Mouse (Mus musculus): ENCODE measurements at regions not wholly inside any gene's neighbourhood (a gene's known extent, or its start where the extent isn't known, plus 50 kb on each side); places are given as distances from the start of the nearest gene placed in this dataset.

- Histone ChIP-seq H3K4me2 (ENCODE audit: low read depth, low read length) (no peak overlapping the region), H3K36me3 (ENCODE audit: control insufficient read depth, insufficient read depth, low read length) (no peaks in the 10 kb centered on the region), H3K4me1 (ENCODE audit: control insufficient read depth, insufficient read depth, low read length) (peaks cover 12% of the 10 kb centered on the region), H3K9me3 (ENCODE audit: control insufficient read depth, low read length) (peaks cover 14% of the 10 kb centered on the region; the same call in 1 of the 2 replicates), H3K4me3 (ENCODE audit: low read depth, low read length) (no peak overlapping the region), H3K27me3 (replicated peaks; ENCODE audit: control insufficient read depth, insufficient read depth, low read length) (no peaks in the 10 kb centered on the region; the same call in 1 of the 2 replicates), H3K27ac (replicated peaks; ENCODE audit: low read depth, low read length) (no peak overlapping the region), H3K9ac (ENCODE audit: low read depth, low read length) (no peak overlapping the region)
- 52% methylated on average over 4 of the region's 4 CpGs for WGBS
- ATAC-seq (ENCODE audit: low read depth) = no peak
- DNase-seq (ENCODE audit: low spot score) = no peak
Measured at GRCm38 (mm10) chr17:14551610-14552009, 142.4 kb downstream of the Thbs2 start.

GRCm38 (mm10) chr17:14545822-14546473 is 148.1 kb downstream of the Thbs2 start:
- H3K4me3 ChIP-seq (ENCODE audit: low read depth, low read length) = no peak overlapping the region
- no peak overlapping the region for H3K27ac ChIP-seq (replicated peaks; ENCODE audit: low read depth, low read length)
- peaks cover 14% of the 10 kb centered on the region; the same call in 1 of the 2 replicates for H3K9me3 ChIP-seq (ENCODE audit: control insufficient read depth, low read length)
- no peaks in the 10 kb centered on the region for H3K36me3 ChIP-seq (ENCODE audit: control insufficient read depth, insufficient read depth, low read length)
- WGBS = 25% methylated on average over 16 of the region's 16 CpGs
- peak; percentile 57; the same call in 1 of the 2 replicates for ATAC-seq (ENCODE audit: low read depth)
- H3K4me1 ChIP-seq (ENCODE audit: control insufficient read depth, insufficient read depth, low read length) = no peaks in the 10 kb centered on the region
- no peaks in the 10 kb centered on the region for H3K27me3 ChIP-seq (replicated peaks; ENCODE audit: control insufficient read depth, insufficient read depth, low read length)
- no peak overlapping the region for H3K9ac ChIP-seq (ENCODE audit: low read depth, low read length)
- peak overlapping the region; percentile 2; the same call in 1 of the 2 replicates for H3K4me2 ChIP-seq (ENCODE audit: low read depth, low read length)
- DNase-seq (ENCODE audit: low spot score) = peak; percentile 83

DNA sequence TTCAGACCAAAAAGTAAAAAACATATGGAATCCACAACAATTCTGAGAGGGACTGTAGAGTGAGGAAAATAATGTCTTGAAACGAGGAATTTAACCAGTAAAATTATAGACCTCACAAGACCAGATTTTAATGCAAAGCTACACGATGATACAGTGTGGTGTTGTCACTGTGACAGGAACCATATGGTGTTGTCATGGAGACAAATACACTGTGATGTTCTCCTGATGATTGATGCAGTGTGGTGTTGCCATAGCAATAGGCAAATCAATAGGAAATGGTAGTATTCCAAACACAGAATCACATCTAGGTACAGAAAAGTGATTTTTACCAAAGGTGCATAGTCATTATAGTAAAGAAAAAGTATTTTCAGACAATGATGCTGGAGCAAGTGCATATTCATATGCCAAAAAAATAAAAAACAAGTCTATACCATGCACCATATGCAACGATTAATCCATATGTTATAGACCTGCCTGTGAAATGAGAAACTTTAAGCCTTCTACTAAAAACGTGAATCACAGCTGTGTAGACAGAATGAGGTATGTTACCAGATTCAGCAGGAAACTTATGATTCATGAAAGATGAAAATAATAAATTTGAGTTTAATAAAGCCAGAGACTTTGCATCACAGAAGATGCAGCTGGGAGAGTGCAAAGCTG is 149.6 kb downstream of the Thbs2 start:
- H3K4me2 ChIP-seq (ENCODE audit: low read depth, low read length) = no peak overlapping the region
- H3K27ac ChIP-seq (replicated peaks; ENCODE audit: low read depth, low read length) = no peak overlapping the region
- no peak for ATAC-seq (ENCODE audit: low read depth)
- no peak for DNase-seq (ENCODE audit: low spot score)
- no peaks in the 10 kb centered on the region for H3K27me3 ChIP-seq (replicated peaks; ENCODE audit: control insufficient read depth, insufficient read depth, low read length)
- no peaks in the 10 kb centered on the region for H3K36me3 ChIP-seq (ENCODE audit: control insufficient read depth, insufficient read depth, low read length)
- WGBS = 49% methylated on average over 4 of the region's 4 CpGs
- H3K4me1 ChIP-seq (ENCODE audit: control insufficient read depth, insufficient read depth, low read length) = no peaks in the 10 kb centered on the region
- H3K9me3 ChIP-seq (ENCODE audit: control insufficient read depth, low read length) = peaks cover 14% of the 10 kb centered on the region; the same call in 1 of the 2 replicates
- H3K4me3 ChIP-seq (ENCODE audit: low read depth, low read length) = no peak overlapping the region
- H3K9ac ChIP-seq (ENCODE audit: low read depth, low read length) = no peak overlapping the region

DNA sequence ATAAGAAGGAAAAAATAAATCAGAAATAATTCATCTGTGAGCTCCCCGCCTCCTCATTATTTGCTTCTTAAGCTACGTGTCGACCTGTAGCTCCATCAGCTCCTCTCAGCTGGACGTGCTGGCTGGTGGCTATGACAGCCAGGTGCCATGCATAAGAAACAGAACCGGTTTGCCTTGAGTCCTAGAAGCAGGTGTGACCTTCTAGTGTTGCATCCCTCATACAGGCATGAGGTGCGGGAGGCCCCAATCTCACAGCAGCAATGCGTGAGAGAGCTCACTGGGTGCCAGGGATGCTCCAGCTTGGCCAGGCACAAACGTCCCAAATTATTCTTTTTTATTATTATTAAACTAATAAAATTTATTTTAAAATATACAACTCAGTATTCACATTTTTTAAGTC is 153.0 kb downstream of the Thbs2 start:
- ATAC-seq (ENCODE audit: low read depth) = no peak
- Histone ChIP-seq H3K9ac (ENCODE audit: low read depth, low read length) (no peak overlapping the region), H3K27ac (replicated peaks; ENCODE audit: low read depth, low read length) (no peak overlapping the region), H3K4me1 (ENCODE audit: control insufficient read depth, insufficient read depth, low read length) (no peaks in the 10 kb centered on the region), H3K27me3 (replicated peaks; ENCODE audit: control insufficient read depth, insufficient read depth, low read length) (no peaks in the 10 kb centered on the region), H3K4me2 (ENCODE audit: low read depth, low read length) (no peak overlapping the region), H3K4me3 (ENCODE audit: low read depth, low read length) (no peak overlapping the region), H3K9me3 (ENCODE audit: control insufficient read depth, low read length) (no peaks in the 10 kb centered on the region), H3K36me3 (ENCODE audit: control insufficient read depth, insufficient read depth, low read length) (no peaks in the 10 kb centered on the region)
- DNase-seq (ENCODE audit: low spot score) = no peak
- 79% methylated on average over 8 of the region's 8 CpGs for WGBS

- no peak overlapping the region for H3K27ac ChIP-seq (replicated peaks; ENCODE audit: low read depth, low read length)
- no peak overlapping the region for H3K9ac ChIP-seq (ENCODE audit: low read depth, low read length)
- no peak for DNase-seq (ENCODE audit: low spot score)
- no peaks in the 10 kb centered on the region for H3K36me3 ChIP-seq (ENCODE audit: control insufficient read depth, insufficient read depth, low read length)
- no peak overlapping the region for H3K4me2 ChIP-seq (ENCODE audit: low read depth, low read length)
- 52% methylated on average over 5 of the region's 5 CpGs for WGBS
- H3K4me1 ChIP-seq (ENCODE audit: control insufficient read depth, insufficient read depth, low read length) = no peaks in the 10 kb centered on the region
- ATAC-seq (ENCODE audit: low read depth) = no peak
- no peaks in the 10 kb centered on the region for H3K9me3 ChIP-seq (ENCODE audit: control insufficient read depth, low read length)
- no peak overlapping the region for H3K4me3 ChIP-seq (ENCODE audit: low read depth, low read length)
- H3K27me3 ChIP-seq (replicated peaks; ENCODE audit: control insufficient read depth, insufficient read depth, low read length) = no peaks in the 10 kb centered on the region
Measured at GRCm38 (mm10) chr17:14540269-14540975, 153.6 kb downstream of the Thbs2 start.

DNA sequence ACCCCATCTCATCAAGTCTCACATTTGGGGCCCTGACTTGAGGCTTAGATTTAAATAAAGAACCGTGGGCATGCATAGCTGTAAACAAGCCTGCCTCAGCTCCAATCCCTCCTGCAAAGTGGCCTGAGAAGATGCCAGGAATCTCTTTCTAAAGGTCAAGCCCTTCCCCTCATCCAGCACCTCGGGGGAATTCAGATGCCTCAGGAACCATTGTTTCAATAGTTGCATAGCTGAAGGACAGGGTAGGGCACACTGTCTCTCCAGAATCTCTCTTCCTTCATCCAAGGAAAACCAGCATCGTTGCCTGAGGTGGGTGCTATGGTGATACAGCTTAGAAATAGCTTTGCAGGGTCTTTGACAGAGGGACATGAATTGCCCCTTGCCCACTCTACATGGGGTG is 154.4 kb downstream of the Thbs2 start:
- H3K27me3 ChIP-seq (replicated peaks; ENCODE audit: control insufficient read depth, insufficient read depth, low read length) = no peaks in the 10 kb centered on the region
- no peaks in the 10 kb centered on the region for H3K36me3 ChIP-seq (ENCODE audit: control insufficient read depth, insufficient read depth, low read length)
- H3K4me2 ChIP-seq (ENCODE audit: low read depth, low read length) = no peak overlapping the region
- ATAC-seq (ENCODE audit: low read depth) (no peak), DNase-seq (ENCODE audit: low spot score) (no peak)
- H3K4me3 ChIP-seq (ENCODE audit: low read depth, low read length) = no peak overlapping the region
- no peak overlapping the region for H3K27ac ChIP-seq (replicated peaks; ENCODE audit: low read depth, low read length)
- no peaks in the 10 kb centered on the region for H3K4me1 ChIP-seq (ENCODE audit: control insufficient read depth, insufficient read depth, low read length)
- H3K9ac ChIP-seq (ENCODE audit: low read depth, low read length) = no peak overlapping the region
- H3K9me3 ChIP-seq (ENCODE audit: control insufficient read depth, low read length) = no peaks in the 10 kb centered on the region
- 53% methylated on average over 3 of the region's 3 CpGs for WGBS

- no peak for DNase-seq (ENCODE audit: low spot score)
- Histone ChIP-seq H3K27me3 (replicated peaks; ENCODE audit: control insufficient read depth, insufficient read depth, low read length) (no peaks in the 10 kb centered on the region), H3K27ac (replicated peaks; ENCODE audit: low read depth, low read length) (no peak overlapping the region), H3K36me3 (ENCODE audit: control insufficient read depth, insufficient read depth, low read length) (no peaks in the 10 kb centered on the region), H3K9me3 (ENCODE audit: control insufficient read depth, low read length) (no peaks in the 10 kb centered on the region), H3K4me2 (ENCODE audit: low read depth, low read length) (no peak overlapping the region), H3K4me3 (ENCODE audit: low read depth, low read length) (no peak overlapping the region), H3K9ac (ENCODE audit: low read depth, low read length) (no peak overlapping the region), H3K4me1 (ENCODE audit: control insufficient read depth, insufficient read depth, low read length) (no peaks in the 10 kb centered on the region)
- no peak for ATAC-seq (ENCODE audit: low read depth)
- WGBS = 80% methylated on average over 3 of the region's 3 CpGs
Measured at GRCm38 (mm10) chr17:14539191-14539590, 154.8 kb downstream of the Thbs2 start.

GRCm38 (mm10) chr17:14538527-14538926 is 155.5 kb downstream of the Thbs2 start:
- 57% methylated on average over 3 of the region's 3 CpGs for WGBS
- Histone ChIP-seq H3K27me3 (replicated peaks; ENCODE audit: control insufficient read depth, insufficient read depth, low read length) (no peaks in the 10 kb centered on the region), H3K4me2 (ENCODE audit: low read depth, low read length) (no peak overlapping the region), H3K4me3 (ENCODE audit: low read depth, low read length) (no peak overlapping the region), H3K9ac (ENCODE audit: low read depth, low read length) (no peak overlapping the region), H3K4me1 (ENCODE audit: control insufficient read depth, insufficient read depth, low read length) (0 out of 2 replicates have a peak, but pooled peaks cover under 1% of the 10 kb centered on the region), H3K36me3 (ENCODE audit: control insufficient read depth, insufficient read depth, low read length) (no peaks in the 10 kb centered on the region), H3K9me3 (ENCODE audit: control insufficient read depth, low read length) (no peaks in the 10 kb centered on the region), H3K27ac (replicated peaks; ENCODE audit: low read depth, low read length) (no peak overlapping the region)
- DNase-seq (ENCODE audit: low spot score) = no peak
- ATAC-seq (ENCODE audit: low read depth) = no peak

Data from embryonic facial prominence, embryonic 14.5 days (tissue).